In the genomic region with DNA sequence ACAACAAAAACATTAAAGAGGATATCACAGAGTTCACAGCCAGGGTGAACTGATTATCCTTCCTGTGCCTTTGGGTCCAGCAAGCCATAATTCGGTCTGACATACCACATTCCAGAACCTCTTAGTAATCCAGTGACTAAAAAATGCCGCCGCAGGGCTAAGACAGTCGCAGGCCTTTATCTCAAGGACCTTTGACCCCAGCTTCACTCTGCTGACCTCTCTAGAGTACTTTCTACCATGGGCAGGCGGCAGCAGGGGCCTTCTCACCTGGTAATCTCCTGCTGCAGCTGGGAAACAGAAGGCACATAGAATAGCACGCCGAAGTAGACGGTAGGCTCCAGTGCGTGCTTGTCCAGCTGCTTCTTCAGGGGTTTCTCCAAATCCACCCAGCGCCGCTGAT, we compare ENCODE assay signal across 11 mouse cellular contexts. TPM values are rescaled to one million over a fixed set of nuclear protein-coding genes. Genes with fewer than 3 reads are reported as not detected.
DNase-seq lines count a peak whose midpoint lies in the region; ATAC-seq and TF ChIP-seq lines count a peak whose summit lies in the region.
"Had no signal": no experiment of that assay in that cellular context is flagged by ENCODE, and none has a peak within 500 bp of the region (broad histone marks: within the 10 kb centered on the region; RNA-seq: fewer than 3 reads in every experiment).

No protein-coding gene starts in this region.

- no peak overlapping the region for H3K9ac ChIP-seq in heart, embryonic 16.5 days (ENCODE audit: low read length)
- no peak overlapping the region for H3K9ac ChIP-seq in liver, embryonic 16.5 days (ENCODE audit: low read depth, low read length)
- H3K9ac ChIP-seq: midbrain, embryonic 13.5 days had no signal

- CTCF ChIA-PET in Patski (lab: Charles Lee): no interaction called here

- ATAC-seq in Patski: peak; percentile 47
- 0 out of 2 replicates have a peak, but pooled peaks have one; percentile 5 for ATAC-seq in heart, embryonic 16.5 days (replicated peaks; ENCODE audit: extremely low read depth, insufficient read depth, low FRiP score)
- ATAC-seq in liver, embryonic 16.5 days (ENCODE audit: low read depth): peak; percentile 60
- ATAC-seq in frontal cortex, adult (ENCODE audit: low TSS enrichment): no peak
- ATAC-seq: CD4-positive, CD25-positive, alpha-beta regulatory T cell, adult 4 months; midbrain, embryonic 13.5 days had no signal

- in situ Hi-C loops in Patski (cut with MboI; ENCODE audit: low pct_unique_long_range_greater_than_20kb): no loop called here

- 0 out of 2 replicates have a peak overlapping the region, but pooled peaks have one; percentile 6 for H3K4me3 ChIP-seq in heart, embryonic 10.5 days
- no peak overlapping the region for H3K4me3 ChIP-seq in heart, embryonic 16.5 days (ENCODE audit: low read length)
- H3K4me3 ChIP-seq in liver, embryonic 16.5 days (ENCODE audit: low read depth, low read length): no peak overlapping the region
- H3K4me3 ChIP-seq: midbrain, embryonic 13.5 days had no signal

- H3K27me3 ChIP-seq in heart, embryonic 10.5 days (ENCODE audit: insufficient read depth, poor library complexity, severe bottlenecking): no peaks in the 10 kb centered on the region
- no peaks in the 10 kb centered on the region for H3K27me3 ChIP-seq in Patski
- no peaks in the 10 kb centered on the region for H3K27me3 ChIP-seq in heart, embryonic 16.5 days (ENCODE audit: control insufficient read depth, insufficient read depth, low read length)
- H3K27me3 ChIP-seq in liver, embryonic 16.5 days (ENCODE audit: control insufficient read depth, insufficient read depth, low read depth, low read length): no peaks in the 10 kb centered on the region
- H3K27me3 ChIP-seq: midbrain, embryonic 13.5 days had no signal

- H3K27ac ChIP-seq in heart, embryonic 10.5 days: peak overlapping the region; percentile 74; the same call in 1 of the 2 replicates
- H3K27ac ChIP-seq in heart, embryonic 16.5 days (ENCODE audit: low read length): no peak overlapping the region
- peak overlapping the region; percentile 29; the same call in 1 of the 2 replicates for H3K27ac ChIP-seq in liver, embryonic 16.5 days (ENCODE audit: low read length)
- H3K27ac ChIP-seq: midbrain, embryonic 13.5 days had no signal

- no peak for TF ChIP-seq CTCF in Patski (IDR thresholded peaks at IDR 0.05)

- no peak for DNase-seq in heart, embryonic 10.5 days (ENCODE audit: low spot score)
- DNase-seq in heart, adult 8-10 months (ENCODE audit: low spot score): no peak
- no peak for DNase-seq in Patski (ENCODE audit: low read depth, low spot score)
- DNase-seq in ovary, postnatal 36 days (ENCODE audit: low spot score): no peak
- DNase-seq in layer of hippocampus, adult 9-11 months: no peak
- DNase-seq: cerebellum, postnatal 36 days had no signal

- H3K4me1 ChIP-seq in heart, embryonic 10.5 days: peaks cover 36% of the 10 kb centered on the region
- peaks cover 29% of the 10 kb centered on the region for H3K4me1 ChIP-seq in heart, embryonic 16.5 days (ENCODE audit: control insufficient read depth, insufficient read depth, low read length)
- H3K4me1 ChIP-seq in liver, embryonic 16.5 days (ENCODE audit: control insufficient read depth, low read depth, low read length): no peaks in the 10 kb centered on the region; the same call in 1 of the 2 replicates

- no peaks in the 10 kb centered on the region for H3K9me3 ChIP-seq in heart, embryonic 10.5 days
- H3K9me3 ChIP-seq in heart, embryonic 16.5 days (replicated peaks; ENCODE audit: control insufficient read depth, low read length): no peaks in the 10 kb centered on the region
- H3K9me3 ChIP-seq in liver, embryonic 16.5 days (replicated peaks; ENCODE audit: control insufficient read depth, low read length): no peaks in the 10 kb centered on the region
- H3K9me3 ChIP-seq: midbrain, embryonic 13.5 days had no signal

- 5% methylated on average over 11 of the region's 11 CpGs for WGBS in heart, embryonic 10.5 days
- 18% methylated on average over 11 of the region's 11 CpGs for WGBS in heart, embryonic 16.5 days
- 54% methylated on average over 11 of the region's 11 CpGs for WGBS in liver, embryonic 16.5 days (ENCODE audit: insufficient replicate concordance)

- H3K36me3 ChIP-seq in heart, embryonic 10.5 days: no peaks in the 10 kb centered on the region
- H3K36me3 ChIP-seq in heart, embryonic 16.5 days (ENCODE audit: control insufficient read depth, insufficient read depth): 0 out of 2 replicates have a peak, but pooled peaks cover 3% of the 10 kb centered on the region
- no peaks in the 10 kb centered on the region for H3K36me3 ChIP-seq in liver, embryonic 16.5 days (ENCODE audit: control insufficient read depth, insufficient read depth)
- H3K36me3 ChIP-seq: midbrain, embryonic 13.5 days had no signal

- no peak overlapping the region for H3K4me2 ChIP-seq in heart, embryonic 16.5 days (ENCODE audit: low read depth, low read length)
- H3K4me2 ChIP-seq in liver, embryonic 16.5 days (ENCODE audit: low read depth, low read length): no peak overlapping the region
- H3K4me2 ChIP-seq: midbrain, embryonic 13.5 days had no signal

- POLR2A ChIA-PET in Patski (lab: Charles Lee): interaction anchor here (0.6 to 1.6 kb wide), 3 partner anchors 17 to 33 kb away, joined by 3 to 6 read pairs (median 4); no protein-coding TSS in a partner anchor

RNA-seq across cellular contexts. Expression of a gene that starts 22.4 kb away (rescaled TPM):
- 9.0 and 9.3 TPM in 2 replicates for polyA plus RNA-seq in heart, embryonic 10.5 days (2016; fragmentation: Nextera tagmentation; extraction: Ambion mirVana)
- 10 to 100 TPM; 26.0 to 37.7 (median 30.3) TPM for total RNA-seq in heart, adult 8-10 months (2022)
- 28.2 TPM for polyA plus RNA-seq in Patski (2021)
- 8.6 and 10.5 TPM in 2 replicates for polyA plus RNA-seq in heart, embryonic 16.5 days (2015; fragmentation: Nextera tagmentation; extraction: Ambion mirVana)
- polyA plus RNA-seq in liver, embryonic 16.5 days (2015; fragmentation: Nextera tagmentation; extraction: Ambion mirVana): 2.2 and 2.9 TPM in 2 replicates

RNA-seq across cellular contexts. Expression of a gene that starts 32.0 kb away (rescaled TPM):
- polyA plus RNA-seq in heart, embryonic 10.5 days (2016; fragmentation: Nextera tagmentation; extraction: Ambion mirVana): 104 and 128 TPM in 2 replicates
- total RNA-seq in heart, adult 8-10 months (2022): 10 to 100 TPM; 60.1 to 63.9 (median 61.8) TPM
- polyA plus RNA-seq in Patski (2021): 127 TPM
- 87.2 and 95.9 TPM in 2 replicates for polyA plus RNA-seq in heart, embryonic 16.5 days (2015; fragmentation: Nextera tagmentation; extraction: Ambion mirVana)
- 30.8 and 31.8 TPM in 2 replicates for polyA plus RNA-seq in liver, embryonic 16.5 days (2015; fragmentation: Nextera tagmentation; extraction: Ambion mirVana)
